Mouse (Mus musculus): ENCODE data around the gene Shc1.

The Shc1 gene

GRCm38 (mm10) chr3:89454401-89455177 lies 36.3 kb downstream of the Shc1 start, which contains the start of gene Pmvk:
TSS of gene Pmvk (plus strand) at chr3:89454541.
- no peak for DNase-seq

DNA sequence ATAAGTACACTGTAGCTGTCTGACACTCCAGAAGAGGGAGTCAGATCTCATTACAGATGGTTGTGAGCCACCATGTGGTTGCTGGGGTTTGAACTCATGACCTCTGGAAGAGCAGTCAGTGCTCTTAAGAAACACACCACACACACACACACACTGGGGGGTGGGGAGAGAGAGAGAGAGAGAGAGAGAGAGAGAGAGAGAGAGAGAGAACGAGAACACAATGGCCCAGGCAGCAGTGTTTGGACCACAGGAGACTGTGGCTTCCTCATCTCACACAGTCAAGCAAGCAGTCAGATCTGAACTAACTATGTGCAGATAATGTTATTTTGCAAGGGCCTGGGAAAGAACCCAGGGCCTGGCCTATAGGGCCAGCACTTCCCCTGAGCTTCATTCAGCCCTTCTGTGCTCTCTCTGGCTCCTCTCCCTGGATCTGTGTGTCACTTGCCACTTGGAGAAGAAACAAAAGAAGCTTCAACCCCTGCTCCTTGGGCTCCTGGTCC lies 37.6 kb downstream of the Shc1 start:
- no peak for DNase-seq

DNA sequence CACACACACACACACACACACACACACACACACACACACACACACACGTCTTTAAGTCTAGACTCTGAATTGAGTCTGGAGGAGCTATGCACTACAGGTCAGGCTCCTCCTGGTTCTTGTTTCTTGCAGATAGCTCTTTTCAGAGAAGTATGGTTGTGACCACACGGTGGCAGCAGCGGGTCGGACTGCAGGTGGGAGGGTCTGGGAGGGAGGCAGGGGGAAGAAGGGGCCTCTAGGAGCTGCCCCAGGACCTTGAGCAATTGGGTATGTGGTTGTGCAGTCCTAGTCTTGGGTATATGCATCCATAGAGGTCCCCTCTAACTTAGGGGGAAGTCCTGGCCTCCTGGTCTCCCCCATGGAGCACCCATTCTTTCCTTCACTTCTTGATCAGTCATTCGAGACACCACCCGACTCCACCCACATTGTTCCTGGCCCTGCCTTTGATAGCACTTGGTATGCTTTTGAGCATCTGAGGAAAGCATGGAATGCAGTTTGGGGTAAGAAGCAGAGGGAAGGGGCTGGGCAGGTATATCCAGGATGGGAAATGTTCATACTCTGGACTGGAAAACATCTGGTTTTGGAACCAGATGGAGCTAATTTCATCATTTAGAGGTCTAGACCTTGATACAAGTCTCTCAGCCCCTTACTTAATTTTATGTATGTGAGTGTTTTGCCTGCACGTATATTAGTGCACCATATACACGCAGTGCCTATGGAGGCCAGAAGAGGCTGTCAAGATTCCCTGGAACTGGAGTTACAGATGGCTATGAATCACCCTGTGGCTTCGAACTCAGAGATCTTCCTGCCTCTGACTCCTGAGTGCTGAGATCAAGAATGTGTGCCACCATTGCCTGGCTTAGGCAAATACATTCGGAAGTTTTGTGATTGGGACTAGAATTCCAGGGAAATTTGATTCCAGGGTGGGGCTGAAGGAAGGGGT lies 38.8 kb downstream of the Shc1 start:
- peak; percentile 64 to 83 for DNase-seq

GRCm38 (mm10) chr3:89458372-89458964 lies 40.2 kb downstream of the Shc1 start:
- no peak for DNase-seq

GRCm38 (mm10) chr3:89458965-89459807 lies 40.9 kb downstream of the Shc1 start:
- DNase-seq, result peak; percentile 92 to 94

- DNase-seq, result no peak
Observed at GRCm38 (mm10) chr3:89468268-89468667, 50.0 kb downstream of the Shc1 start.

DNA sequence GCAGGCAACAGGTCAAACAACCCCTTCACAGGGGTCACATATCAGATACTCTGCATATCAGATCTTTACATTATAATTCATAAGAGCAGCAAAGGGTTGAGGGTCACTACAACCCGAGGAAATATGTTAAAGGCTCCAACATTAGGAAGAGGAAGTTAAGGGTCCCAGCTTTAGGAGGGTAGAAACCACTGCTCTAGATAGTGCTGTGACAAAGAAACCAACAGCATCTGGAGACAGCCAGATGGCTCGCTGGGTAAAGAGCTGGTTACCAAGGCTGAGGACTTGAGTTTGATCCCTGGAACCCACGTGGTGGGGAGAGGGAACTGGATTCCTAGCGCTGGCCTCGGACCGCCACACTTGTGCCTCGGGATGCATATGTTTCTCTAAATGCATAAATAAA lies 54.0 kb downstream of the Shc1 start:
- no peak for DNase-seq

DNA sequence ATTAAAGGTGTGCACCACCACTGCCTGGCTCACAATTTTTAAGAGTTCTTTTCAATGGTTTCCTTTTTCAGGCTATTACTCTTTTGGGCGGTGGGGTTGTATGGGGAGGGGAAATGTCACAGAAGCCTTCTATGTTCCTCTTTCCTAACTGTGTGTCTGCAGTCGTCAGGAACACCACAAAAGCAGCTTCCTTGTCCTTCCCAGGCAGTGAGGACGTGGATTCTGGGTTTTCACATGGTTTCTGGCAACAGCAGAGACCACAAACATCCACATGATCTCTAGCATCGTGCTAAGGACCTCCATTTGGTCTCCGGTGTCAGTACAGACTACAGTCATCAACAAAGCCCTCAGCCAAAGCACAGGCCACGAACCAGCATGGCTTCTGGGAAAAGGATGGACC lies 55.6 kb downstream of the Shc1 start:
- DNase-seq, result no peak

GRCm38 (mm10) chr3:89479055-89479454 lies 60.8 kb downstream of the Shc1 start:
- DNase-seq, result no peak
